Mouse (Mus musculus): ENCODE data around the gene Prkca.

Prkca gene

GRCm38 (mm10) chr11:108260775-108261517, 82.8 kb downstream of the Prkca start:
- DNase-seq (ENCODE audit: low read depth), result no peak

GRCm38 (mm10) chr11:108259391-108259790, 84.3 kb downstream of the Prkca start:
- DNase-seq (ENCODE audit: low read depth), result no peak

GRCm38 (mm10) chr11:108258811-108259266, 84.9 kb downstream of the Prkca start:
- no peak for DNase-seq (ENCODE audit: low read depth)

- no peak for DNase-seq (ENCODE audit: low read depth)
Measured at GRCm38 (mm10) chr11:108257921-108258320, 85.8 kb downstream of the Prkca start.

- no peak for DNase-seq (ENCODE audit: low read depth)
Measured at GRCm38 (mm10) chr11:108254681-108255080, 89.0 kb downstream of the Prkca start.

- no peak for DNase-seq (ENCODE audit: low read depth)
Measured at GRCm38 (mm10) chr11:108251924-108252775, 91.6 kb downstream of the Prkca start.

- peak; percentile 31 for DNase-seq (ENCODE audit: low read depth)
Measured at GRCm38 (mm10) chr11:108250829-108251637, 92.7 kb downstream of the Prkca start.

GRCm38 (mm10) chr11:108250146-108250635, 93.5 kb downstream of the Prkca start:
- no peak for DNase-seq (ENCODE audit: low read depth)

- DNase-seq (ENCODE audit: low read depth), result peak; percentile 70
Measured at GRCm38 (mm10) chr11:108249487-108249886, 94.2 kb downstream of the Prkca start.

GRCm38 (mm10) chr11:108249047-108249403, 94.7 kb downstream of the Prkca start:
- DNase-seq (ENCODE audit: low read depth), result no peak

GRCm38 (mm10) chr11:108248218-108249046, 95.3 kb downstream of the Prkca start:
- DNase-seq (ENCODE audit: low read depth), result peak; percentile 32

GRCm38 (mm10) chr11:108247121-108247863, 96.4 kb downstream of the Prkca start:
- no peak for DNase-seq (ENCODE audit: low read depth)

- DNase-seq (ENCODE audit: low read depth), result peak; percentile 98
Measured at GRCm38 (mm10) chr11:108246267-108246702, 97.4 kb downstream of the Prkca start.

GRCm38 (mm10) chr11:108244241-108244640, 99.5 kb downstream of the Prkca start:
- DNase-seq (ENCODE audit: low read depth), result peak; percentile 90

GRCm38 (mm10) chr11:108243633-108244032, 100.1 kb downstream of the Prkca start:
- DNase-seq (ENCODE audit: low read depth), result no peak

- no peak for DNase-seq (ENCODE audit: low read depth)
Measured at GRCm38 (mm10) chr11:108240924-108241498, 102.7 kb downstream of the Prkca start.

- no peak for DNase-seq (ENCODE audit: low read depth)
Measured at GRCm38 (mm10) chr11:108239173-108239572, 104.6 kb downstream of the Prkca start.

GRCm38 (mm10) chr11:108236754-108237428, 106.8 kb downstream of the Prkca start:
- peak; percentile 48 for DNase-seq (ENCODE audit: low read depth)

- no peak for DNase-seq (ENCODE audit: low read depth)
Measured at GRCm38 (mm10) chr11:108236195-108236594, 107.5 kb downstream of the Prkca start.

Measured in 416B (cell line).